Mouse (Mus musculus) T-cell, adult 66 days (primary cell): ENCODE results near the gene Tdpoz2. TPM values are rescaled to one million over a fixed set of nuclear protein-coding genes. Genes with fewer than 3 reads are reported as not detected.

ENCODE experiments used
- total RNA-seq, 2 experiments: library from RNA; stranded (reverse); gene quantifications; 3 replicates in 1 of 2; 4 replicates in 1 of 2; pipeline ENCODE4 v1.2.4; 2023

The Tdpoz2 gene
- total RNA-seq, result not detected

GRCm38 (mm10) chr3:93652586-93652985 is at the start of gene Tdpoz2:
TSS of gene Tdpoz2 (minus strand) at chr3:93652686.

GRCm38 (mm10) chr3:93692970-93693369 is 40.5 kb upstream of the Tdpoz2 start, which contains the start of gene Gm37596:
TSS of gene Gm37596 (minus strand) at chr3:93693070.

GRCm38 (mm10) chr3:93676210-93676609 is 23.7 kb upstream of the Tdpoz2 start, which contains the start of gene Tdpoz1:
TSS of gene Tdpoz1 (minus strand) at chr3:93676310.

Other genes starting within 250 kb of the Tdpoz2 start
- gene Tchh, start 210.4 kb downstream of the Tdpoz2 start, total RNA-seq, result not detected
- not detected for gene Tchhl1, start 183.9 kb downstream of the Tdpoz2 start, total RNA-seq
- gene S100a11, start 132.2 kb downstream of the Tdpoz2 start, total RNA-seq, result 100 to 1,000 TPM; 182 to 228 TPM
- gene S100a10, start 97.6 kb downstream of the Tdpoz2 start, total RNA-seq, result 100 to 1,000 TPM; 236 to 292 TPM
- gene Tdpoz1, start 23.6 kb upstream of the Tdpoz2 start, total RNA-seq, result not detected
- not detected for gene Gm37596, start 40.4 kb upstream of the Tdpoz2 start, total RNA-seq
- not detected for gene Gm5773, start 120.3 kb upstream of the Tdpoz2 start, total RNA-seq
- gene Tdpoz4, start 143.7 kb upstream of the Tdpoz2 start, total RNA-seq, result not detected
- gene Tdpoz3, start 173.3 kb upstream of the Tdpoz2 start, total RNA-seq, result not detected